Mouse (Mus musculus): Measurements from ENCODE around the gene Galnt6.
"Not testable (repeated sequence)": the region's sequence is repeated elsewhere in the genome, so short reads cannot be mapped to it uniquely, and the experiment has no call there.

The Galnt6 gene

GRCm38 (mm10) chr15:100729281-100729985 lies at the start of gene Galnt6:
Gene Galnt6, minus strand, starts transcription at chr15:100729376.
- Histone ChIP-seq H3K36me3 (ENCODE audit: control insufficient read depth, insufficient read depth, low read length, poor library complexity, severe bottlenecking) (no peaks in the 10 kb centered on the region), H3K27me3 (ENCODE audit: control insufficient read depth, insufficient read depth, low read length, poor library complexity, severe bottlenecking) (no peaks in the 10 kb centered on the region)
- peak; percentile 77 for DNase-seq (ENCODE audit: low read depth, low spot score)

GRCm38 (mm10) chr15:100777020-100778016 lies 48.1 kb upstream of the Galnt6 start:
- Histone ChIP-seq H3K36me3 (ENCODE audit: control insufficient read depth, insufficient read depth, low read length, poor library complexity, severe bottlenecking) (no peaks in the 10 kb centered on the region), H3K27me3 (ENCODE audit: control insufficient read depth, insufficient read depth, low read length, poor library complexity, severe bottlenecking) (no peaks in the 10 kb centered on the region)
- DNase-seq (ENCODE audit: low read depth, low spot score): peak; percentile 30

GRCm38 (mm10) chr15:100776424-100776823 lies 47.2 kb upstream of the Galnt6 start:
- Histone ChIP-seq H3K27me3 (ENCODE audit: control insufficient read depth, insufficient read depth, low read length, poor library complexity, severe bottlenecking) (no peaks in the 10 kb centered on the region), H3K36me3 (ENCODE audit: control insufficient read depth, insufficient read depth, low read length, poor library complexity, severe bottlenecking) (no peaks in the 10 kb centered on the region)
- DNase-seq (ENCODE audit: low read depth, low spot score): no peak

- Histone ChIP-seq H3K36me3 (ENCODE audit: control insufficient read depth, insufficient read depth, low read length, poor library complexity, severe bottlenecking) (no peaks in the 10 kb centered on the region), H3K27me3 (ENCODE audit: control insufficient read depth, insufficient read depth, low read length, poor library complexity, severe bottlenecking) (no peaks in the 10 kb centered on the region)
- DNase-seq (ENCODE audit: low read depth, low spot score): no peak
These were observed 46.3 kb upstream of the Galnt6 start for GRCm38 (mm10) chr15:100775189-100776166.

GRCm38 (mm10) chr15:100773859-100774258 lies 44.7 kb upstream of the Galnt6 start:
- not testable (repeated sequence) for DNase-seq (ENCODE audit: low read depth, low spot score); H3K27me3 ChIP-seq (ENCODE audit: control insufficient read depth, insufficient read depth, low read length, poor library complexity, severe bottlenecking); H3K36me3 ChIP-seq (ENCODE audit: control insufficient read depth, insufficient read depth, low read length, poor library complexity, severe bottlenecking)

GRCm38 (mm10) chr15:100772685-100773084 lies 43.5 kb upstream of the Galnt6 start:
- H3K36me3 ChIP-seq (ENCODE audit: control insufficient read depth, insufficient read depth, low read length, poor library complexity, severe bottlenecking): no peaks in the 10 kb centered on the region
- H3K27me3 ChIP-seq (ENCODE audit: control insufficient read depth, insufficient read depth, low read length, poor library complexity, severe bottlenecking): no peaks in the 10 kb centered on the region
- no peak for DNase-seq (ENCODE audit: low read depth, low spot score)

- no peak for DNase-seq (ENCODE audit: low read depth, low spot score)
- Histone ChIP-seq H3K27me3 (ENCODE audit: control insufficient read depth, insufficient read depth, low read length, poor library complexity, severe bottlenecking) (no peaks in the 10 kb centered on the region), H3K36me3 (ENCODE audit: control insufficient read depth, insufficient read depth, low read length, poor library complexity, severe bottlenecking) (no peaks in the 10 kb centered on the region)
These were observed 41.2 kb upstream of the Galnt6 start for GRCm38 (mm10) chr15:100770338-100770737.

- not testable (repeated sequence) for DNase-seq (ENCODE audit: low read depth, low spot score); H3K27me3 ChIP-seq (ENCODE audit: control insufficient read depth, insufficient read depth, low read length, poor library complexity, severe bottlenecking)
These were observed 39.8 kb upstream of the Galnt6 start for GRCm38 (mm10) chr15:100769023-100769422.

GRCm38 (mm10) chr15:100767851-100768250 lies 38.7 kb upstream of the Galnt6 start:
- no peak for DNase-seq (ENCODE audit: low read depth, low spot score)
- Histone ChIP-seq H3K27me3 (ENCODE audit: control insufficient read depth, insufficient read depth, low read length, poor library complexity, severe bottlenecking) (no peaks in the 10 kb centered on the region), H3K36me3 (ENCODE audit: control insufficient read depth, insufficient read depth, low read length, poor library complexity, severe bottlenecking) (no peaks in the 10 kb centered on the region)

More at GRCm38 (mm10) chr15:100769023-100769422, 39.8 kb upstream of the Galnt6 start:
- not testable (repeated sequence) for H3K36me3 ChIP-seq (ENCODE audit: control insufficient read depth, insufficient read depth, low read length, poor library complexity, severe bottlenecking)

GRCm38 (mm10) chr15:100766826-100767225 lies 37.6 kb upstream of the Galnt6 start:
- Histone ChIP-seq H3K36me3 (ENCODE audit: control insufficient read depth, insufficient read depth, low read length, poor library complexity, severe bottlenecking) (no peaks in the 10 kb centered on the region), H3K27me3 (ENCODE audit: control insufficient read depth, insufficient read depth, low read length, poor library complexity, severe bottlenecking) (no peaks in the 10 kb centered on the region)
- DNase-seq (ENCODE audit: low read depth, low spot score): no peak

GRCm38 (mm10) chr15:100764163-100764951 lies 35.2 kb upstream of the Galnt6 start:
- DNase-seq (ENCODE audit: low read depth, low spot score): no peak
- no peaks in the 10 kb centered on the region for H3K36me3 ChIP-seq (ENCODE audit: control insufficient read depth, insufficient read depth, low read length, poor library complexity, severe bottlenecking)
- H3K27me3 ChIP-seq (ENCODE audit: control insufficient read depth, insufficient read depth, low read length, poor library complexity, severe bottlenecking): no peaks in the 10 kb centered on the region

GRCm38 (mm10) chr15:100762649-100763048 lies 33.5 kb upstream of the Galnt6 start:
- no peaks in the 10 kb centered on the region for H3K36me3 ChIP-seq (ENCODE audit: control insufficient read depth, insufficient read depth, low read length, poor library complexity, severe bottlenecking)
- no peak for DNase-seq (ENCODE audit: low read depth, low spot score)
- no peaks in the 10 kb centered on the region for H3K27me3 ChIP-seq (ENCODE audit: control insufficient read depth, insufficient read depth, low read length, poor library complexity, severe bottlenecking)

GRCm38 (mm10) chr15:100761419-100762185 lies 32.4 kb upstream of the Galnt6 start, which contains the start of gene Slc4a8:
Gene Slc4a8, plus strand, starts transcription at chr15:100761747.
- H3K36me3 ChIP-seq (ENCODE audit: control insufficient read depth, insufficient read depth, low read length, poor library complexity, severe bottlenecking): no peaks in the 10 kb centered on the region
- DNase-seq (ENCODE audit: low read depth, low spot score): peak; percentile 89

More at GRCm38 (mm10) chr15:100761419-100762185, 32.4 kb upstream of the Galnt6 start, which contains the start of gene Slc4a8:
- H3K27me3 ChIP-seq (ENCODE audit: control insufficient read depth, insufficient read depth, low read length, poor library complexity, severe bottlenecking): no peaks in the 10 kb centered on the region
